Mouse (Mus musculus): ENCODE results near the gene Prtn3.

Prtn3 gene

GRCm38 (mm10) chr10:79874290-79874862, at the start of gene Prtn3, which contains the start of gene Plppr3:
TSS of gene Prtn3 (plus strand) at chr10:79874476.
TSS of gene Plppr3 (minus strand) at chr10:79874634.
- no peak for DNase-seq (ENCODE audit: low spot score)

DNA sequence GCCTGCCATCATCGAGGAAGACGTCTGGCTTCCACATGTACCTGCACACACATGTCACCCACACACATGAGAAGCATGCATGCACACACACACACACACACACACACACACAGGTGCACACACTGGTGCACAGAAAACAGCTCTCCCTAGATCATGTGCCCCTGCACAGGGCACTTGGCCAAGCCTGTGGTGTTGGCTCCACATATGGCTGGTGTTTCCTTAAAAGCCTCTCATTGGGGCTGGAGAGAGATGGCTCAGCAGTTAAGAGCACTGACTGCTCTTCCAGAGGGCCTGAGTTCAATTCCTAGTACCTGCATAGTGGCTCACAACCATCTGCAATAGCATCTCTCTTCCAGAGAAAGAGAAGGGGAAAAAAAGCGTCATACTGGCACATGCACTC, 42.7 kb upstream of the Prtn3 start:
- DNase-seq (ENCODE audit: low spot score) = no peak

DNA sequence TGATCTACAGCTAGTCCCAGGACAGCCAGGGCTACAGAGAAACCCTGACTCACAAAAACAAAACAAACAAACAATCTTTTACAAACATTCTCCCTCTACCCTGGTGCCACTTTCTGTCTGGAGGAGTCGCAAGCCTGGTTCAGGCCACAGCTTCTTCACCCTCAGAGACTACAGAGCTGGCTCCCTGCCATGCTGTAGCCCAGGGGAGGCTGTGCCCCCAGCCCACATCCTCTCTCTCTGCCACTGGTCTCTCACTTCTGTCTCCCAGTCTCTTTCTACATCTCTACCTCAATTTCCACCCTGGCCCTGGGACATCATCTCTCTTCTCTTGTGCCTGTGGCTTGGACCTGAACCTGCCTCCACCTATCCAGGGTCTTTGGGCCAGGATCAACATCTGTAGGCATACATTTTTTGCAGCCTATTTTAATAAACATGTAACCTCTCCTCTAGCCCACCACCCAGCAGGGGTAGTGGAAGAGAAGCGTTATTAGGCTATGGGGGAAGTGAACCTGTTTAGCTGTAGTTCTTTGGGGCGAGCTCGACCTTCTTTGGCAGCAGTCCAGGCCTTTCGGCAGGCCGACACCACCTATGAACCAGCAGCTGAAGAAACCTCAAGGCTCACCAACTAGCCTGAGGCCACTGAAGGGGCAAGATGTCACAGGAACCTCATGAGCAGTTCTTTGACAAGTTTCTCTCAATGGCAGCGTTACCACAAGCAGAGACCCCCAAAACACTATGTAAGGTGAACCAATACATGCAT, 42.1 kb upstream of the Prtn3 start:
- DNase-seq (ENCODE audit: low spot score) = no peak

DNA sequence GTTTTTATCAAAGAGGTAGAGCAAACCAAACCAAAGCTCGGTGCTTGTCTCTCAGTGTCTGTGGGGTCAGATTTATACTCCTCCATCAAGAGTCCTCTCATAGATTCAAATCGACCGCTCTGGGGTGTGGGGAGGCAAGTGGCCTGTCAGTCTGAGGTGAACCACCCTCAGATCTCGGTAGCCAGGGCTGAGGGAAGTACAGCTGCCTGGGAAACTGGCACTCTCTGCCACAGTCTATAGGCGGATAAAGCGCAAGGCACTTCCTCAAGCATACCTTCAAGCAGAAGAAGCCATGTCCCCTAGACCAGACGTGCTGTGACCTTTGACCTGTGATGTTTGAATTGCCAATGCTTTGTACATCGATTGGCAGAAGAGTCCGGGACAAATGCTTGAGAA, 41.5 kb upstream of the Prtn3 start:
- DNase-seq (ENCODE audit: low spot score) = no peak

DNA sequence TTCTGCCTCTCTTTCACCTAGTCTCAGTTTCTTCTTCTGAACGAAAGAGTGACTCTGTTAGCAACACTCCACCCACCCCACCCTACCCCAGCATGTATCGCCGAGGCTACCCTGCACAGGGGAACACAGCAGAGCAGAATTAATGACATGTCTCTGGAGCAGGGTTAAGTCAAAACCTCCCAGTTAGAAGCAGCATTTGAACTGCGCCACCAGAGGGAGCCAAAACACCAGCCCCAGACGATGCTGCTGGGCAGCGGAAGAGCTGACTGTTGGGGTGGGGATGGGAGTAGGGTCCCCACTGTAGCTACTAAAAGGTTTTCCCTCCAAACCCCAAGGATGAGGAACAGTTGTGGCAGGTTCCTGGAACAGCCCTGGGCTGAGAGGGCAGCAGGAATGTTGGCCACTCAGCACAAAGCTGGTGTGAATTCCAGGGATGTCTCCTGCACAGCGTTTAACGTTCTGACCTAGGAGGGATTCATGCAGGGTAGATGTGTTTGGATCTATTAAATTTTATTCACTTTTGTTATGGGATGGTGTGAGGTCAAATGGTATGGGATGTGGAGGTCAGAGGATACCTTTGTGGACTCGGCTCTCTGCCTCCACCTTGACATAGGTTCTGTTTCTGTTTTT, 39.4 kb upstream of the Prtn3 start:
- DNase-seq (ENCODE audit: low spot score) = no peak

GRCm38 (mm10) chr10:79836918-79837317, 37.4 kb upstream of the Prtn3 start:
- no peak for DNase-seq (ENCODE audit: low spot score)

DNA sequence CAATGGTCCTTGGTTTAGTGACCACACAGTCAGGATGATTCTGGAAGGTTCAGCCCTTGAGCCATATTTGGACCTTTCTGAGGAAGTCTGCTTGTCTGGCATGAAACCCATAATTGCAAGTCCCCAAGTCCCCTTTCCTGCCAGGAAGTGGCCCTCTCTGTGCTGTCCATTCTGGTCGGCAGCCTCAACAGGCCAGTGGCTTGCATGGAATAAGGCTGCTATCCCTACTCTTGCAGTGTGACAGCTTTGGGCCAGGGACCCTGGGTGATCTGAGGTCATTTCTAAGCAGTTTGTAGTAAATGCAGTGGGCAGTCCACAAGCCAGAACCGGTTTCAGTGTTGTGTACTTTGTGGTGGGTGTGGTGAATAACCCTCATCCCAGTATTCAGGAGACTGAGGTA, 36.1 kb upstream of the Prtn3 start:
- no peak for DNase-seq (ENCODE audit: low spot score)

GRCm38 (mm10) chr10:79840091-79840490, 34.2 kb upstream of the Prtn3 start:
- no peak for DNase-seq (ENCODE audit: low spot score)

GRCm38 (mm10) chr10:79840644-79841551, 33.4 kb upstream of the Prtn3 start:
- DNase-seq (ENCODE audit: low spot score) = peak; percentile 65

GRCm38 (mm10) chr10:79842322-79842721, 32.0 kb upstream of the Prtn3 start:
- DNase-seq (ENCODE audit: low spot score) = no peak

GRCm38 (mm10) chr10:79843476-79843875, 30.8 kb upstream of the Prtn3 start:
- DNase-seq (ENCODE audit: low spot score) = no peak

- no peak for DNase-seq (ENCODE audit: low spot score)
Observed at GRCm38 (mm10) chr10:79846553-79846952, 27.7 kb upstream of the Prtn3 start.

GRCm38 (mm10) chr10:79849941-79850628, 24.2 kb upstream of the Prtn3 start:
- DNase-seq (ENCODE audit: low spot score) = no peak

- no peak for DNase-seq (ENCODE audit: low spot score)
Observed at GRCm38 (mm10) chr10:79851653-79852052, 22.6 kb upstream of the Prtn3 start.

DNA sequence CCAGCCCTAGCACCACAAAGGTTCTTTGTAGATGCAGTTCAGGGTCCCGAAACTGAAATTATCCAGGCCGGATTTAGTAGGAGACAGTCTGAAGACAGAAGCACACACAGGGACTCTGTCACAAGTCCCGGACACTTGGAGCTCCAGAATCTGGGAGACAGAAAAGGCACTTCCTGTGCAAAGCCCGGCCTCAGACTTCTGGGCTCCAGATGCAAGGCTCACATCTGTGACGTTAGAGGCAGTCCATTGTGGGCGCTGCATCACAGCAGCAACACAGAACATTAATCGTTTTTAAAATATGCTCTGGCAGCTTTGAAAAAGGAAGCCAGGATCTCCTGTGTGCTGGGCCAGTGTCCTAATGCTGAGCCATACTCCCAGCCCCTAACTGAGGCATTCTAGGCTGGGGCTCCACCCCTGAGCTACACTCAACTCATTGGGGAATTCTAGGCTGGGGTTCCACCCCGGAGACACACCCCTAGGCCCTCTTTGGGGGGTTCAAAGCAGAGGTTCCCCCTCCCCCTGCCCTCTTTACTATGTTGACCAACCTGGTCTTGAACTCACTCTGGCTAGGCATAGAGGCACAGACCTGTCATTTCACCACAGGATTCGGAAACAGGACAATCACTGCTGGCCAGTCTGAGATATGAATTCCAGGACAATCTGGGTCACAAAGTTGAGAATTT, 22.0 kb upstream of the Prtn3 start:
- DNase-seq (ENCODE audit: low spot score) = no peak

DNA sequence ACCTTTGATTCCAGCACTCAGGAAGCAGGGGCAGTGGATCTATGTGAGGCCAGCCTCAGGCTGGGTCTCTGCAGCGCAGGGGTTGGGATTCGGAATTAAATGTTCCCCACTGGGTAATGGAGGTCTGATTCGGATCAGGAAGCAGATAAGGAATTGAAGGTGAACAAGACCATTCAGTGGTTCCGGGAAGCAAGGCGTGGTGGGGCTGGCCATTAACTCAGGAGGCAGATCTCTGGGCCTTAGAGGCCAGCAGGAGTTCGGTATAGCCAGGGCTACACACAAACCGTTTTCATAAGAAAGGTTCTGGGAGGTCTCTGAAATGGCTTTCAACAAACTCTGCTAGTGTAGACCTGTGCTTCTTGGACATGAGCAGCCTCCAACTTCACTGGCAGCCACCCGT, 21.4 kb upstream of the Prtn3 start:
- no peak for DNase-seq (ENCODE audit: low spot score)

DNA sequence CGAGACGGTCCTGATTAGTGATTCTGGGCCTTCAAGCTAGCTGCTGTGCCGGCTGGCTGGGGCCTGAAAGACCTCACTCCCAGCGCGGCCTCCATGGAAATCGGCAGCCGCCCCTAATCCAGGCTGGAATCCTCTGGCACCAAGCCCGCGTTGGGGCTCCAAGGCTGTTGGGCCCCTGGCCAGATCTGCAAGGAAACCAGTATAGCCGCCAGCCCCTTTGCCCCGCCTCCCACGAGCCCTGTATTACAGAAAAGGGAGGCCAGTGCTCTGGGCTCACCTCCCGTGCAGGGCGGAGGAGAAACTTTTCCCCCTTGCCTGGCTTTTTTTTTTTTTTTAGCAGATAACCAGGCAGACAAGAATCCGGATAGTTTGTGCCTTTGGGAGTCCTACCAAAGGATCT, 20.9 kb upstream of the Prtn3 start:
- DNase-seq (ENCODE audit: low spot score) = peak; percentile 64

DNA sequence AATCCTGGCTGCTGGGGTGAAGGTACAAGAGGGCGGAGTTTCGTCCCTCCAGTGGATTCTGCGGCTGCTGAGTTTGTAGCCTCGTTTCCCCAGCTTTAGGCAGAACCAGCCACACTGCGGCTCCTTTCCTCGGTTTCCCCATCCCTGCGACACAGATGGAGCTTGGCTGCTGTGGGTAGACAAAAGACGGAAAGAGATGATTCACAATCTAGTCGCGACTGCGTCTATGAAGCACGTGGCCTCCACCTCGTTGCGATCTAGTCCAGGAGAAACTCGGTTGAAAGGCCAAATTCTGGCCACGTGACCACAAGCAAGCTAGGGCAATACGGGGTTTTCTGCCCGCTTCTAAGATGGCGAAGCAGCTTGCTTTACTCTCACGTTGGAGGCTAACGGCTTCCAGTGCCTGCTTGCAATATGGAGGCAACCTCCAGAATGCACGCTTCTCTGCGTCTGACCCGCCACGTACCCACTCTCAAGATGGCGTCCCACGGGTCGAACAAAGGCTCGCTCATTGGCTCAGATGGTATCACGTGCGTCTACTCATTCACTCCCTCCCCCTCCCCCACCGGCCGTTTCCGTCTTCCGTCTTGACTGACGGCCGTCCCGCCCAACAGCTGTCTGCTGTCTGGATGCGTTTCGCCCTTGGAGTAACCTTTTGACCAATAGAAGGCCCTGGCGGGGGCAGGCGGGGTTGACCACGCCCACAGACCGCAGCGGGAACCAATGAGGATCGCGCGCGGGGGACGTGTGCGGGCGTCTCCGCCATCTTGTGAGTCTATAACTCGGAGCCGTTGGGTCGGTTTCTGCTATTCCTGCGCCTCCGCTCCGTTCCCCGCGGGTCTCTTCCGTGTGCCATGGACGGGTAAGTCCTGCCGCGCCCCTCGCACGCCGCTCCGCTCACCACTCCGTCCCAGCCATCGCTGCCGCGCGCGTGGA, 20.1 kb upstream of the Prtn3 start, which contains the start of gene Ptbp1:
TSS of gene Ptbp1 (plus strand) at position 568 of the 936 bp plus-strand sequence.
- DNase-seq (ENCODE audit: low spot score) = peak; percentile 99

DNA sequence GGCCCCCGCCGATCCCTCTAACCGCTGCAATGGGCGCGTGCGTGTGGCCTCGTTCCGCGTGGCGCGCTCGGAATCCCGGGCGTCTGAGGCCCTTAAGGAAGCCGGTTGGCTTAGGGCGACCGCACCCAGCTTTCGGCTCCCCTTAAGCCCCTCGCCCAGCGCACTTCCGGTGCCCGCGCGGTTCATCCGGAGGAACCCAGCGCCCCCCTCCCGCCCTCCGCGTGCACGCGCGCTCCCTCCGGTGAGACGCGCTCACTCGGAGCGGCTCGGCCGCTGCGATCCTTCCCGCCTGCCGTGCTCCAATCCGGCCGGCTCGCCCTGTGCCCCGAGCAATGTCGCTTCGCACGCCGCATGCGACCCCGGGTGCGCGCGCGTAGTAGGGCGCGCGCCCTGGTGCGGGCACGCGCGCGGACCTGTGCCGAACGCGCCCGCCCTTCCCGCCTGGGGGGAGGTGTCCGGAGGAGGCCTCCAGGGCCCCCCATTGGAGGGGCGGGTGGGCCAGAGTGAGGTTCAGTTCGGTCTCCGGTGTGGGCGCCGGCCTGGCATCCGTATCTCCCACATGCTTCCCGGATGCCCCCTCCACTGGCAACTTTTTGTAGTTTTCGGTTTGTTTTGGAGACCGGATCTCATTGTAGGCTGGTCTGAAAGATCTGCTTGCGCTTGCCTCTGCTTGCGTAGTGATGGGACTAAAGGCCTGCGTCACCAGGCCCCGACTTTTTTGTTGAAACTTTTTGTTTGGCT, 19.3 kb upstream of the Prtn3 start:
- no peak for DNase-seq (ENCODE audit: low spot score)
